Mouse (Mus musculus): ENCODE data around the gene Ubn2.
"Not testable (repeated sequence)": the region's sequence is repeated elsewhere in the genome, so short reads cannot be mapped to it uniquely, and the experiment has no call there.

Gene Ubn2

DNA sequence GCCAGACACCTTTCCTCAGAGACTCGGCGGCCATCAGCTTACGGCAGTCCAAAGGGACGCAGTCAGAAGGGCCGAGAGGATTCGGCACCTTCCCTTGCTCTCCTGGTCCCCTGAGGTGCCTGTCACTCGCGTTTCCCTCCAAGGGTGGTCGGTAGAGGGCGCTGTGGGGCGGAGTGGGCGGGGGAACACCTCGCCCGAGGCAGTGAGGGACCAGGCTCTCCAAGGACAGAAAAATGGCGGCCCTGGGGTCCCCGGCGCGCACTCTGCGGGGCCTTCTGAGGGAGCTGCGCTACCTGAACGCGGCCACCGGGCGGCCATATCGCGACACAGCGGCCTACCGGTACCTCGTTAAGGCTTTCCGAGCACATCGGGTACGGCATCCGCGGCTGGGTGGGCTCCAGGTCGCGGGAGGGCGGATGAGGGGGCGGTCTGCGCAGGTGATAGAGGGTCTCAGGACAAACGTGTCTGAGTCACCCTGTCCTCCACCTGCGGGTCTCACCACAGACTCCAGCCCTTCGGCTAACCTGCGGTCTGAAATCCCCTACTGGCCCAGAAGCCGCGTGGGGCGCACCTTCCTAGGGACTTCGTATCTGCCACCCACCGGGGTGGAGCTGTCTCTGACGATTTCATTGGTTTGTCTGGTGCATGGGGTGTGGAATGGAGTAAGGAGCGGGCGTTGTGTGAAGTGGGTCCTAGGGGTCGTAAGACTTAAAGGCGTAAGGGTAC is 101.1 kb downstream of the Ubn2 start:
- peak; percentile 100 for DNase-seq

- DNase-seq, result no peak
These were observed 101.6 kb downstream of the Ubn2 start for GRCm38 (mm10) chr6:38535366-38535690.

- DNase-seq, result no peak
These were observed 102.0 kb downstream of the Ubn2 start for GRCm38 (mm10) chr6:38535788-38536187.

DNA sequence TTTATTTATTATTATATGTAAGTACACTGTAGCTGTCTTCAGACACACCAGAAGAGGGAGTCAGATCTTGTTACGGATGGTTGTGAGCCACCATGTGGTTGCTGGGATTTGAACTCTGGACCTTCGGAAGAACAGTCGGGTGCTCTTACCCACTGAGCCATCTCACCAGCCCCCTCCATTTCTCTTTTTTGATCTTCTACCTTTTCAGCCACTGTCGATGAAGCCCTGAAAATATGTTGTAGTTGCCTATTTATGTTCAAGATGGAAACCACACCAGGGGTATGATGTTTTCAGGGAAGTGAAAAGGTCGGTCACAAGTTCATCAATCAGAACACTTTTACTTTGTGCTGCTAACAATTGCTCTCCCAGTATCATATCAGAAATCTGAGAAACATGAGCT is 110.4 kb downstream of the Ubn2 start:
- DNase-seq, result not testable (repeated sequence)

DNA sequence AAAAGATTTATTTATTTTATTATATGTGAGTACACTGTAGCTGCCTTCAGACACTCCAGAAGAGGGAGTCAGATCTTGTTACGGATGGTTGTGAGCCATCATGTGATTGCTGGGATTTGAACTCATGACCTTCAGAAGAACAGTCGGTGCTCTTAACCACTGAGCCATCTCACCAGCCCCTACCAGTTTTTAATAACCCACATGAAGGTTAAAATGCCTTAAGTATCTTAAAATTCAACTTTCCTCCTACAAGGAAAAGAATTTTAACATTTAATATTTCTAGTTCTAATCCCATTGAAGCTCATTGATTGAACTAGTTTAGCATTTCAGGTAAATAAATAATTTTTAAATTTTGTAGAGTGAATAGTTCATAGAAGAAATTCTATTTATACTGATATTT is 113.3 kb downstream of the Ubn2 start:
- not testable (repeated sequence) for DNase-seq

- no peak for DNase-seq
These were observed 114.0 kb downstream of the Ubn2 start for GRCm38 (mm10) chr6:38547707-38548106.

GRCm38 (mm10) chr6:38548595-38548994 is 114.8 kb downstream of the Ubn2 start:
- DNase-seq, result not testable (repeated sequence)

DNA sequence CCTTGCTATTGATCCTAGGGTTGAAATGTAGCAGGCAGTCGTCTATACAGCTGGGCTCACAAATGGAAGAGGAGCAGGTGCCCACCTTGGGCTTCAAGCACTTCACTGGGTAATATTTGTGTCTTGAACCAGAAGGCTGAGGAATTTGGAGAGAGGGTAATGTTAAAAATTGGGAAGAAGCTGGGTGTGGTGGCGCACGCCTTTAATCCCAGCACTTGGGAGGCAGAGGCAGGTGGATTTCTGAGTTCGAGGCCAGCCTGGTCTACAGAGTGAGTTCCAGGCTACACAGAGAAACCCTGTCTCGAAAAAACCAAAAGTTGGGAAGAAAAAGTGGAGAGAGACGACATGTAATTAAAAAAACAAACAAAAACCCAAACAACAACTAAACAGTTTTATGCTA is 116.1 kb downstream of the Ubn2 start:
- DNase-seq, result not testable (repeated sequence)

GRCm38 (mm10) chr6:38550250-38551061 is 116.7 kb downstream of the Ubn2 start:
- peak; percentile 86 for DNase-seq

GRCm38 (mm10) chr6:38551062-38551988 is 117.6 kb downstream of the Ubn2 start, which contains the start of gene Luc7l2:
Gene Luc7l2, plus strand, starts transcription at chr6:38551334.
- DNase-seq, result peak; percentile 99

GRCm38 (mm10) chr6:38551989-38552635 is 118.4 kb downstream of the Ubn2 start:
- DNase-seq, result peak; percentile 100

DNA sequence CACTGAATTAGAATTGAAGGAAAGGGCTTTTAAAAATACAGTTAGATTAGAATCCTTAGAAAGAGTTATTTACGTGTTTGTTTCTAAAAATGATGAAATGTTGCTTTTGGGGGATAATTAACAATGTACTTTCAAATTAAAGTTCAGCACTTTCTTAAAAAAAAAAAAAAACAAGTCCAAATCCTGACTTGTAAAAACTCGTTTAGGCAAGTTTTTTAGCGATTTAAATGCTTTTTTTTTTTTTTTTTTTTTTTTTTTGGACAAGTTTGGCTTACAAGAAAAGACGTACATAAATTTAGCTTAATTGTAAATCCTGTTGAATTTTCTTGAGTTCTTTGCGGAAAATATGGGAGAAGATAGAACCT is 118.9 kb downstream of the Ubn2 start:
- DNase-seq, result no peak

Data from cerebellum, postnatal 10 days (tissue).